Mouse (Mus musculus) MEL (cell line): Measurements from ENCODE around the gene Cul9. TPM values are rescaled to one million over a fixed set of nuclear protein-coding genes. Genes with fewer than 3 reads are reported as not detected.

Experiments
- DNase-seq: peaks from one replicate; pipeline ENCODE4 v3.0.0; 2011; ENCODE audit warnings: low read depth, low spot score
- H3K27ac ChIP-seq: 2 replicates; pipeline ENCODE4 v1.5.1; 2012; ENCODE audit warnings: low read depth, mild to moderate bottlenecking, control low read depth, low read length, moderate library complexity; ENCODE audit not compliant: control insufficient read depth
- H3K27me3 ChIP-seq, 2 experiments: fragments of 150-350 bp in 1 of 2; sonication (generic) in 1 of 2; 2 replicates each; pipeline ENCODE4 v1.6.1; 2012; ENCODE audit warnings: low read length in 2 of 2, mild to moderate bottlenecking in 2 of 2, improper control_type of control experiment in 1 of 2, moderate library complexity in 1 of 2; ENCODE audit not compliant: insufficient read depth in 2 of 2, control insufficient read depth in 1 of 2
- H3K36me3 ChIP-seq, 2 experiments: 2 replicates each; pipeline ENCODE4 v1.6.1; 2012 to 2014; ENCODE audit warnings: low read length in 2 of 2, improper control_type of control experiment in 1 of 2, inconsistent platforms in 1 of 2, mild to moderate bottlenecking in 1 of 2; ENCODE audit not compliant: insufficient read depth in 2 of 2, control insufficient read depth in 1 of 2
- H3K4me1 ChIP-seq, 2 experiments: fragments of 150-350 bp in 1 of 2; sonication (generic) in 1 of 2; 2 replicates each; pipeline ENCODE4 v1.6.1; 2012; ENCODE audit warnings: low read length in 2 of 2, improper control_type of control experiment in 1 of 2, mild to moderate bottlenecking in 1 of 2; ENCODE audit not compliant: insufficient read depth in 2 of 2, control insufficient read depth in 1 of 2
- H3K4me3 ChIP-seq, 2 experiments: fragments of 150-350 bp in 1 of 2; sonication (generic) in 1 of 2; 2 replicates each; pipeline ENCODE4 v1.5.1; 2012; ENCODE audit warnings: low read depth in 2 of 2, low read length in 2 of 2, mild to moderate bottlenecking in 2 of 2, moderate library complexity in 2 of 2, control low read depth in 1 of 2, improper control_type of control experiment in 1 of 2; ENCODE audit not compliant: control insufficient read depth in 1 of 2, insufficient read depth in 1 of 2
- H3K79me2 ChIP-seq: 2 replicates; pipeline ENCODE4 v1.6.1; 2012; ENCODE audit warnings: mild to moderate bottlenecking, low read length, moderate library complexity; ENCODE audit not compliant: control insufficient read depth, poor library complexity, insufficient read depth
- H3K9ac ChIP-seq: 2 replicates; pipeline ENCODE4 v1.6.1; 2012; ENCODE audit warnings: low read depth, mild to moderate bottlenecking, control low read depth, low read length, moderate library complexity; ENCODE audit not compliant: control insufficient read depth, poor library complexity, severe bottlenecking
- H3K9me3 ChIP-seq: fragments of 150-350 bp; sonication (generic); replicated peaks from 2 replicates; pipeline ENCODE4 v1.6.1; 2012; ENCODE audit warnings: mild to moderate bottlenecking, low read length, improper control_type of control experiment, moderate library complexity; ENCODE audit not compliant: insufficient read depth
- BHLHE40 ChIP-seq: IDR thresholded peaks from 2 replicates; pipeline ENCODE4 v1.6.1; 2012; ENCODE audit warnings: low read depth, mild to moderate bottlenecking, inconsistent platforms, low read length, improper control_type of control experiment, borderline replicate concordance
- CTCF ChIP-seq, 3 experiments: IDR thresholded peaks in 2 of 3; conservative IDR thresholded peaks in 1 of 3; 2 replicates each; pipeline ENCODE4 v1.5.1; 2011 to 2012; ENCODE audit warnings: low read length in 3 of 3, low read depth in 2 of 3, mild to moderate bottlenecking in 2 of 3, improper control_type of control experiment in 1 of 3, inconsistent platforms in 1 of 3, mixed read lengths in 1 of 3, moderate library complexity in 1 of 3; ENCODE audit not compliant: control insufficient read depth in 1 of 3, insufficient read depth in 1 of 3, poor library complexity in 1 of 3, severe bottlenecking in 1 of 3
- ELF1 ChIP-seq: IDR thresholded peaks from 2 replicates; pipeline ENCODE4 v1.6.1; 2014; ENCODE audit warnings: low read depth, mild to moderate bottlenecking, inconsistent platforms, low read length, improper control_type of control experiment, moderate library complexity
- EP300 ChIP-seq, 2 experiments: IDR thresholded peaks; 2 replicates each; pipeline ENCODE4 v1.6.1; 2011; ENCODE audit warnings: improper control_type of control experiment in 2 of 2, low read length in 2 of 2, low read depth in 1 of 2, mild to moderate bottlenecking in 1 of 2
- ETS1 ChIP-seq: IDR thresholded peaks from 2 replicates; pipeline ENCODE4 v1.6.1; 2012; ENCODE audit warnings: low read depth, mild to moderate bottlenecking, inconsistent platforms, low read length, improper control_type of control experiment, moderate library complexity
- GABPA ChIP-seq: IDR thresholded peaks from 2 replicates; pipeline ENCODE4 v1.6.1; 2012; ENCODE audit warnings: low read depth, mild to moderate bottlenecking, inconsistent platforms, low read length, improper control_type of control experiment, moderate library complexity
- GATA1 ChIP-seq: IDR thresholded peaks from 2 replicates; pipeline ENCODE4 v1.6.1; 2011; ENCODE audit warnings: low read depth, low read length, improper control_type of control experiment
- KAT2A ChIP-seq: conservative IDR thresholded peaks from 2 replicates; pipeline ENCODE4 v1.6.1; 2012; ENCODE audit warnings: low read depth, low read length, improper control_type of control experiment, inconsistent platforms
- MAX ChIP-seq: IDR thresholded peaks from 2 replicates; pipeline ENCODE4 v1.6.1; 2011; ENCODE audit warnings: low read length, improper control_type of control experiment
- MXI1 ChIP-seq: IDR thresholded peaks from 2 replicates; pipeline ENCODE4 v1.6.1; 2011; ENCODE audit warnings: mild to moderate bottlenecking, low read depth, low read length, improper control_type of control experiment
- MYB ChIP-seq: IDR thresholded peaks from 2 replicates; pipeline ENCODE4 v1.6.1; 2011; ENCODE audit warnings: mild to moderate bottlenecking, low read depth, low read length, improper control_type of control experiment
- POLR2AphosphoS5 ChIP-seq: IDR thresholded peaks from 2 replicates; pipeline ENCODE4 v1.6.1; 2012; ENCODE audit warnings: low read depth, borderline replicate concordance, mild to moderate bottlenecking, inconsistent platforms, low read length, moderate library complexity, mixed read lengths
- RAD21 ChIP-seq: IDR thresholded peaks from 2 replicates; pipeline ENCODE4 v1.6.1; 2011; ENCODE audit warnings: mild to moderate bottlenecking, low read depth, low read length, improper control_type of control experiment
- SIN3A ChIP-seq: IDR thresholded peaks from 2 replicates; pipeline ENCODE4 v1.6.1; 2012; ENCODE audit warnings: low read length, improper control_type of control experiment, inconsistent platforms
- TAL1 ChIP-seq: IDR thresholded peaks from 2 replicates; pipeline ENCODE4 v1.6.1; 2012; ENCODE audit warnings: mild to moderate bottlenecking, inconsistent platforms, low read length, moderate library complexity, mixed read lengths
- TBP ChIP-seq: IDR thresholded peaks from 2 replicates; pipeline ENCODE4 v1.8.0; 2011; ENCODE audit warnings: low read depth, low read length, improper control_type of control experiment
- UBTF ChIP-seq: IDR thresholded peaks from 2 replicates; pipeline ENCODE4 v1.6.1; 2012; ENCODE audit warnings: low read depth, mild to moderate bottlenecking, inconsistent platforms, low read length, improper control_type of control experiment, moderate library complexity, borderline replicate concordance; ENCODE audit not compliant: insufficient read depth
- USF1 ChIP-seq: IDR thresholded peaks from 2 replicates; pipeline ENCODE4 v1.6.1; 2014; ENCODE audit warnings: low read depth, mild to moderate bottlenecking, inconsistent platforms, low read length, improper control_type of control experiment, moderate library complexity
- ZMIZ1 ChIP-seq: IDR thresholded peaks from 2 replicates; pipeline ENCODE4 v1.6.1; 2012; ENCODE audit warnings: low read depth, mild to moderate bottlenecking, inconsistent platforms, low read length, improper control_type of control experiment, moderate library complexity
- ZNF384 ChIP-seq: IDR thresholded peaks from 2 replicates; pipeline ENCODE4 v1.6.1; 2012; ENCODE audit warnings: low read depth, mild to moderate bottlenecking, inconsistent platforms, low read length, improper control_type of control experiment
- polyA plus RNA-seq, 2 experiments: library from polyadenylated mRNA; stranded (reverse) in 1 of 2; unstranded in 1 of 2; fragments of >175 nt in 1 of 2; fragments of >200 nt in 1 of 2; gene quantifications; 2 replicates each; pipeline versions ENCODE4 v1.2.1 to v1.2.4; 2012; ENCODE audit warnings: low replicate concordance in 2 of 2, low read depth in 1 of 2; ENCODE audit not compliant: insufficient read length in 2 of 2, insufficient read depth in 1 of 2, missing spikeins in 1 of 2
- total RNA-seq: library from RNA; depleted of rRNA; stranded (reverse); fragments of 300-350 nt; gene quantifications from 2 replicates; pipeline ENCODE4 v1.2.3, GENCODE M21; 2012

The Cul9 gene
- total and polyA plus RNA-seq, 3 experiments, result 3.6 to 10.7 TPM; not detected in 1

GRCm38 (mm10) chr17:46553926-46554325, 7.7 kb upstream of the Cul9 start:
- Histone ChIP-seq H3K4me3 (no peak overlapping the region; a peak in 1 of 4 replicates), H3K27me3 (no peaks in the 10 kb centered on the region), H3K36me3 (peaks cover 0 to 9% of the 10 kb centered on the region in 2 experiments; a peak in 3 of 4 replicates), H3K9me3 (no peaks in the 10 kb centered on the region), H3K27ac (no peak overlapping the region), H3K4me1 (peaks cover 2 to 14% of the 10 kb centered on the region in 2 experiments; a peak in 3 of 4 replicates), H3K9ac (no peak overlapping the region), H3K79me2 (peaks cover 26% of the 10 kb centered on the region)
- peak; percentile 16 for DNase-seq
- no peak for TF ChIP-seq TBP
- no peak for TF ChIP-seq MAX
- TF ChIP-seq GABPA, result no peak
- TF ChIP-seq ELF1, result no peak
- no peak for TF ChIP-seq RAD21
- no peak for TF ChIP-seq KAT2A
- no peak for TF ChIP-seq BHLHE40
- no peak for TF ChIP-seq USF1
- no peak for TF ChIP-seq POLR2AphosphoS5
- TF ChIP-seq MYB, result no peak
- TF ChIP-seq ZNF384, result no peak
- no peak for TF ChIP-seq UBTF
- no peak for TF ChIP-seq GATA1
- TF ChIP-seq ZMIZ1, result no peak
- TF ChIP-seq TAL1, result no peak
- TF ChIP-seq ETS1, result no peak

GRCm38 (mm10) chr17:46553469-46553868, 7.3 kb upstream of the Cul9 start:
- H3K9me3 ChIP-seq, result no peaks in the 10 kb centered on the region
- peaks cover 2 to 14% of the 10 kb centered on the region in 2 experiments; a peak in 3 of 4 replicates for H3K4me1 ChIP-seq
- no peak for TF ChIP-seq SIN3A
- TF ChIP-seq MXI1, result no peak
- TF ChIP-seq CTCF (IDR thresholded peaks at IDR 0.05 in 2 of 3, conservative IDR thresholded peaks at IDR 0.05 in 1 of 3; ENCODE audit: control insufficient read depth in 1 of 3, insufficient read depth in 1 of 3, low read depth in 2 of 3, low read length in 3 of 3, poor library complexity in 1 of 3, severe bottlenecking in 1 of 3), result no peak
- TF ChIP-seq EP300 (IDR thresholded peaks at IDR 0.05; ENCODE audit: low read depth in 1 of 2, low read length in 2 of 2), result no peak
- TF ChIP-seq ZNF384, result no peak
- no peak for TF ChIP-seq TAL1
- TF ChIP-seq USF1, result no peak
- H3K27ac ChIP-seq, result no peak overlapping the region
- peaks cover 0 to 9% of the 10 kb centered on the region in 2 experiments; a peak in 3 of 4 replicates for H3K36me3 ChIP-seq
- no peak for DNase-seq
- no peaks in the 10 kb centered on the region for H3K27me3 ChIP-seq
- H3K4me3 ChIP-seq, result no peak overlapping the region
- no peak overlapping the region for H3K9ac ChIP-seq
- H3K79me2 ChIP-seq, result peaks cover 26% of the 10 kb centered on the region
